In genomic region chr9:121785261-121785660, GRCm38 (mm10) we compare ENCODE assay signal across 18 mouse cellular contexts. TPM values are rescaled to one million over a fixed set of nuclear protein-coding genes. Genes with fewer than 3 reads are reported as not detected.
"Had no signal": no experiment of that assay in that cellular context is flagged by ENCODE, and none has a peak within 500 bp of the region (broad histone marks: within the 10 kb centered on the region; RNA-seq: fewer than 3 reads in every experiment).

No protein-coding gene starts in this region.

- DNase-seq: lung, adult 18-20 months; lung, embryonic 14.5 days; lung, postnatal 10 days; lung, postnatal 4 days; midbrain, embryonic 14.5 days; right cerebral cortex, postnatal 14 days; thymus, adult 2 months; thymus, postnatal 25 days; thymus, postnatal 4 days had no signal

- H3K27ac ChIP-seq: midbrain, embryonic 10.5 days; midbrain, embryonic 12.5 days; neural tube, embryonic 12.5 days; stomach, embryonic 15.5 days; stomach, postnatal 0 days had no signal

- H3K4me3 ChIP-seq: midbrain, embryonic 10.5 days; midbrain, embryonic 12.5 days; neural tube, embryonic 12.5 days; stomach, embryonic 15.5 days had no signal

- ATAC-seq: midbrain, embryonic 16.5 days had no signal

RNA-seq across cellular contexts. Expression of gene Hhatl, which starts 7.0 kb away (rescaled TPM):
- total RNA-seq: megakaryocyte, adult 5-6 weeks; megakaryocyte-erythroid progenitor cell, adult 5-6 weeks; neutrophil, adult 5-6 weeks had no signal

RNA-seq across cellular contexts. Expression of gene Klhl40, which starts 7.9 kb away (rescaled TPM):
- total RNA-seq: megakaryocyte, adult 5-6 weeks; megakaryocyte-erythroid progenitor cell, adult 5-6 weeks; neutrophil, adult 5-6 weeks had no signal

RNA-seq across cellular contexts. Expression of gene Zfp651, which starts 26.1 kb away (rescaled TPM):
- total RNA-seq: megakaryocyte, adult 5-6 weeks; megakaryocyte-erythroid progenitor cell, adult 5-6 weeks; neutrophil, adult 5-6 weeks had no signal

RNA-seq across cellular contexts. Expression of gene Ccdc13, which starts 54.0 kb away (rescaled TPM):
- total RNA-seq: megakaryocyte, adult 5-6 weeks; megakaryocyte-erythroid progenitor cell, adult 5-6 weeks; neutrophil, adult 5-6 weeks had no signal
